ENCODE assay signal across 9 mouse cellular contexts in the genomic region with DNA sequence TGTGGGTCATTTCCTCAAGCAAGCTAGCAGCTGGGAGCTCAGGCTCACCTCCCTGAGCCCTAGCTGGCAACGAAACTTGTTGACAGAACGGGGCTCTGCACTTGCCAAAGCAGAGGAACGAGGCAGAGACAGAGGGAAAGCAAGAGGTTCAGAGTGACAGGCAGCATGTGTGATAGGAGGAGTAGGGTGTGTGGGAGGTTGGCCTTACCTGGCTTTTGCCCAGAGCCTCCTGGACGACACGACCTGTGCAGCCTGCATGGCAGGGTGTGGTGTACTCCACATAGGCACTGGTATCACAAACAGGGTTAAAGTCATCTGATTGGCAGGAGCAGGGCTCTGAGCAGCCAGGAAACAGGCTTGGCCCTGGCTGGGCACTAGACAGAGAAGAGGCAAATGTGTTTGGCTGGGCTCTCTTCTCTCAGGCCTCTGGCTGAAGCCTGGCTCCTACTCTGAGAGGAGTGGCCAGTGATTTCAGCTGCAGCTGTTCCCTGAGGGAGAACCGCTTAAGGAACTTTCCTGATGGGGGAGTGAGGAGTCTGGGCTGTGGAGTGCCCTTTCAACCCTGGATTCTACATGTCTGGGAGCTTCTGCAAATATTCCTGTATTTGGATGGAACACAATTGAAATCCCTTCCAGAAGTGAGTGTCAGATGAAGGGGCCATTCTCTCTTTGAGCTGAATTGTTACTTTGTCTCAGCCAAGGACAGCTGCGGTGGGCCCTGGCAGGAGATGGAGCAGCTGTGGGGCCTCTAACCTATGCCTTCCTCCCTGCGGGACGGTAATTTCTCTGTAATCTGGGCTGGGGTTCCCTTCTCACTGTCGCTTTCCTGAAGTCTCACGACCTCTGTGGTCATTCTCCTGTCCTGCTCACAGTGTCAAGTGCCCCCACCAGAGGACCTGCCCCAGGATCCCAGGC. TPM values are rescaled to one million over a fixed set of nuclear protein-coding genes. Genes with fewer than 3 reads are reported as not detected.
DNase-seq lines count a peak whose midpoint lies in the region; ATAC-seq lines count a peak whose summit lies in the region.
"Had no signal": no experiment of that assay in that cellular context is flagged by ENCODE, and none has a peak within 500 bp of the region (broad histone marks: within the 10 kb centered on the region; RNA-seq: fewer than 3 reads in every experiment).

No protein-coding gene starts in this region.

- H3K4me1 ChIP-seq in midbrain, embryonic 10.5 days = peaks cover 28% of the 10 kb centered on the region
- H3K4me1 ChIP-seq in midbrain, embryonic 11.5 days (ENCODE audit: control insufficient read depth, insufficient read depth, low read length) = peaks cover 7% of the 10 kb centered on the region
- H3K4me1 ChIP-seq in lung, embryonic 15.5 days = peaks cover 14% of the 10 kb centered on the region
- peaks cover 16% of the 10 kb centered on the region for H3K4me1 ChIP-seq in stomach, embryonic 16.5 days (ENCODE audit: control insufficient read depth, insufficient read depth, low read length)
- H3K4me1 ChIP-seq in liver, embryonic 12.5 days = no peaks in the 10 kb centered on the region
- H3K4me1 ChIP-seq: liver, embryonic 13.5 days had no signal

- no peaks in the 10 kb centered on the region for H3K9me3 ChIP-seq in midbrain, embryonic 10.5 days (replicated peaks)
- no peaks in the 10 kb centered on the region for H3K9me3 ChIP-seq in midbrain, embryonic 11.5 days (ENCODE audit: control insufficient read depth, low read length)
- no peaks in the 10 kb centered on the region for H3K9me3 ChIP-seq in lung, embryonic 15.5 days
- no peaks in the 10 kb centered on the region for H3K9me3 ChIP-seq in stomach, embryonic 16.5 days (replicated peaks; ENCODE audit: control insufficient read depth, low read length)
- H3K9me3 ChIP-seq in liver, embryonic 12.5 days (replicated peaks) = no peaks in the 10 kb centered on the region
- H3K9me3 ChIP-seq: liver, embryonic 13.5 days had no signal

- ATAC-seq in midbrain, embryonic 11.5 days (ENCODE audit: low FRiP score) = no peak
- peak; percentile 47; the same call in 1 of the 2 replicates for ATAC-seq in lung, embryonic 15.5 days (ENCODE audit: borderline replicate concordance, extremely low read depth, low FRiP score, low TSS enrichment)
- peak; percentile 57 for ATAC-seq in stomach, embryonic 16.5 days (ENCODE audit: insufficient read depth, low FRiP score)
- ATAC-seq in liver, embryonic 12.5 days = no peak

- WGBS in midbrain, embryonic 10.5 days = 65% methylated on average over 11 of the region's 11 CpGs
- WGBS in midbrain, embryonic 11.5 days = 57% methylated on average over 11 of the region's 11 CpGs
- WGBS in lung, embryonic 15.5 days = 24% methylated on average over 11 of the region's 11 CpGs
- 27% methylated on average over 11 of the region's 11 CpGs for WGBS in stomach, embryonic 16.5 days
- 46% methylated on average over 11 of the region's 11 CpGs for WGBS in liver, embryonic 12.5 days (ENCODE audit: insufficient replicate concordance)

- intact Hi-C loops in heart, postnatal 14 days (cut with DNase I) = no loop called here

- no peaks in the 10 kb centered on the region for H3K36me3 ChIP-seq in midbrain, embryonic 10.5 days
- H3K36me3 ChIP-seq in midbrain, embryonic 11.5 days (ENCODE audit: control insufficient read depth, insufficient read depth, low read length) = no peaks in the 10 kb centered on the region
- no peaks in the 10 kb centered on the region for H3K36me3 ChIP-seq in lung, embryonic 15.5 days
- H3K36me3 ChIP-seq in stomach, embryonic 16.5 days (ENCODE audit: control insufficient read depth, insufficient read depth, low read length) = no peaks in the 10 kb centered on the region
- no peaks in the 10 kb centered on the region for H3K36me3 ChIP-seq in liver, embryonic 12.5 days
- H3K36me3 ChIP-seq: liver, embryonic 13.5 days had no signal

- H3K4me3 ChIP-seq in midbrain, embryonic 10.5 days = no peak overlapping the region
- no peak overlapping the region for H3K4me3 ChIP-seq in midbrain, embryonic 11.5 days (ENCODE audit: low read depth, low read length)
- no peak overlapping the region for H3K4me3 ChIP-seq in lung, embryonic 15.5 days
- no peak overlapping the region for H3K4me3 ChIP-seq in stomach, embryonic 16.5 days (replicated peaks; ENCODE audit: low read length)
- H3K4me3 ChIP-seq in liver, embryonic 12.5 days = no peak overlapping the region
- H3K4me3 ChIP-seq: liver, embryonic 13.5 days had no signal

- DNase-seq in midbrain, embryonic 10.5 days (ENCODE audit: low spot score) = no peak
- DNase-seq in midbrain, embryonic 11.5 days (ENCODE audit: low spot score, missing footprints) = no peak
- peak; percentile 75 to 77 for DNase-seq in cerebellum, postnatal 36 days
- DNase-seq in heart, postnatal 14 days = peak; percentile 73 to 78
- DNase-seq in liver = no peak
- DNase-seq: liver, embryonic 13.5 days had no signal

- no peaks in the 10 kb centered on the region for H3K27me3 ChIP-seq in midbrain, embryonic 10.5 days (ENCODE audit: low read depth, poor library complexity, severe bottlenecking)
- no peaks in the 10 kb centered on the region; the same call in 1 of the 2 replicates for H3K27me3 ChIP-seq in midbrain, embryonic 11.5 days (ENCODE audit: control insufficient read depth, insufficient read depth, low read length)
- no peaks in the 10 kb centered on the region for H3K27me3 ChIP-seq in lung, embryonic 15.5 days
- no peaks in the 10 kb centered on the region for H3K27me3 ChIP-seq in stomach, embryonic 16.5 days (ENCODE audit: control insufficient read depth, insufficient read depth, low read length)
- H3K27me3 ChIP-seq in liver, embryonic 12.5 days (replicated peaks) = peaks cover 26% of the 10 kb centered on the region

- no peak overlapping the region; the same call in 1 of the 2 replicates for H3K9ac ChIP-seq in midbrain, embryonic 11.5 days (ENCODE audit: low read length)
- no peak overlapping the region for H3K9ac ChIP-seq in lung, embryonic 15.5 days
- H3K9ac ChIP-seq in stomach, embryonic 16.5 days (ENCODE audit: low read length) = peak overlapping the region; percentile 21; the same call in 1 of the 2 replicates
- H3K9ac ChIP-seq in liver, embryonic 12.5 days = no peak overlapping the region
- H3K9ac ChIP-seq: liver, embryonic 13.5 days had no signal

- H3K27ac ChIP-seq in midbrain, embryonic 10.5 days (replicated peaks) = peak overlapping the region; percentile 55; the same call in 1 of the 2 replicates
- H3K27ac ChIP-seq in midbrain, embryonic 11.5 days (ENCODE audit: low read depth, low read length) = no peak overlapping the region
- peak overlapping the region; percentile 57 for H3K27ac ChIP-seq in lung, embryonic 15.5 days
- peak overlapping the region; percentile 32 for H3K27ac ChIP-seq in stomach, embryonic 16.5 days (ENCODE audit: low read length)
- H3K27ac ChIP-seq in liver, embryonic 12.5 days = no peak overlapping the region
- H3K27ac ChIP-seq: liver, embryonic 13.5 days had no signal

- no peak overlapping the region for H3K4me2 ChIP-seq in midbrain, embryonic 11.5 days
- H3K4me2 ChIP-seq in lung, embryonic 15.5 days = no peak overlapping the region
- no peak overlapping the region for H3K4me2 ChIP-seq in stomach, embryonic 16.5 days (ENCODE audit: low read depth, low read length)
- no peak overlapping the region for H3K4me2 ChIP-seq in liver, embryonic 12.5 days
- H3K4me2 ChIP-seq: liver, embryonic 13.5 days had no signal

RNA-seq across cellular contexts. Expression of gene Tpbgl, which starts 37.9 kb away (rescaled TPM):
- 0.32 and 0.79 TPM in 2 replicates for polyA plus RNA-seq in midbrain, embryonic 10.5 days (2016; fragmentation: Nextera tagmentation; extraction: Ambion mirVana)
- polyA plus RNA-seq in midbrain, embryonic 11.5 days (2014; fragmentation: Nextera tagmentation; extraction: Ambion mirVana) = 0.34 and 0.92 TPM in 2 replicates
- total RNA-seq in heart, postnatal 14 days (2021) = 1 to 10 TPM; 2.6 to 3.3 TPM
- polyA plus RNA-seq in lung, embryonic 15.5 days (2015; fragmentation: Nextera tagmentation; extraction: Ambion mirVana) = 0.89 and 1.1 TPM in 2 replicates
- polyA plus RNA-seq in stomach, embryonic 16.5 days (2015; fragmentation: Nextera tagmentation; extraction: Ambion mirVana) = 1.2 and 1.6 TPM in 2 replicates
- 0.31 and 0.42 TPM in 2 replicates for polyA plus RNA-seq in liver, embryonic 12.5 days (2016; fragmentation: Nextera tagmentation; extraction: Ambion mirVana)

RNA-seq across cellular contexts. Expression of gene Slco2b1, which starts 46.3 kb away (rescaled TPM):
- 2.1 and 3.2 TPM in 2 replicates for polyA plus RNA-seq in midbrain, embryonic 10.5 days (2016; fragmentation: Nextera tagmentation; extraction: Ambion mirVana)
- polyA plus RNA-seq in midbrain, embryonic 11.5 days (2014; fragmentation: Nextera tagmentation; extraction: Ambion mirVana) = 2.3 and 2.5 TPM in 2 replicates
- 10 to 100 TPM in 1 of 2 experiments, 1 to 10 TPM in 1; 8.8 to 11.4 TPM for total RNA-seq in heart, postnatal 14 days (2021)
- 4.0 TPM in 2 replicates for polyA plus RNA-seq in lung, embryonic 15.5 days (2015; fragmentation: Nextera tagmentation; extraction: Ambion mirVana)
- 4.0 and 4.6 TPM in 2 replicates for polyA plus RNA-seq in stomach, embryonic 16.5 days (2015; fragmentation: Nextera tagmentation; extraction: Ambion mirVana)
- polyA plus RNA-seq in liver, embryonic 12.5 days (2016; fragmentation: Nextera tagmentation; extraction: Ambion mirVana) = 0.29 and 0.45 TPM in 2 replicates

Comparison
In these comparisons a context has a peak if more than half of its experiments do, and no peak if none do; other contexts are left out.
1. H3K27ac ChIP-seq: peak in midbrain, embryonic 10.5 days (single experiment), lung, embryonic 15.5 days (single experiment) and stomach, embryonic 16.5 days (single experiment); none in midbrain, embryonic 11.5 days (single experiment) and liver, embryonic 12.5 days (single experiment).
2. DNase-seq: peak in cerebellum, postnatal 36 days (2 of 2) and heart, postnatal 14 days (2 of 2); none in midbrain, embryonic 10.5 days (single experiment), midbrain, embryonic 11.5 days (single experiment) and liver (single experiment).
3. ATAC-seq: peak in lung, embryonic 15.5 days (single experiment) and stomach, embryonic 16.5 days (single experiment); none in midbrain, embryonic 11.5 days (single experiment) and liver, embryonic 12.5 days (single experiment).